Mouse (Mus musculus) midbrain, embryonic 13.5 days (tissue): Measurements from ENCODE around the gene Agap1. TPM values are rescaled to one million over a fixed set of nuclear protein-coding genes. Genes with fewer than 3 reads are reported as not detected.
A peak's percentile ranks its signal among the peaks of the same experiment; 100 is the strongest.

Experiments
- ATAC-seq: fragments of 200-750 bp; cut with Nextera tagmentation; 2 replicates; pipeline ENCODE4 v1.8.0; 2017; ENCODE audit warnings: mild to moderate bottlenecking, moderate TSS enrichment, moderate library complexity
- H3K27ac ChIP-seq: fragments of 300-500 bp; sonication (generic); 2 replicates; pipeline ENCODE4 v1.5.1; 2015; ENCODE audit warnings: inconsistent platforms, mild to moderate bottlenecking, moderate library complexity
- H3K27me3 ChIP-seq: fragments of 300-500 bp; sonication (generic); 2 replicates; pipeline ENCODE4 v1.6.1; 2015; ENCODE audit warnings: mild to moderate bottlenecking, inconsistent platforms
- H3K36me3 ChIP-seq: fragments of 300-500 bp; sonication (generic); 2 replicates; pipeline ENCODE4 v1.6.1; 2015; ENCODE audit warnings: mild to moderate bottlenecking, inconsistent platforms
- H3K4me1 ChIP-seq: fragments of 300-500 bp; sonication (generic); replicated peaks from 2 replicates; pipeline ENCODE4 v1.6.1; 2015; ENCODE audit warnings: inconsistent platforms
- H3K4me2 ChIP-seq: fragments of 300-500 bp; sonication (generic); replicated peaks from 2 replicates; pipeline ENCODE4 v1.6.1; 2015; ENCODE audit warnings: moderate library complexity, mild to moderate bottlenecking, inconsistent platforms
- H3K4me3 ChIP-seq: fragments of 300-500 bp; sonication (generic); replicated peaks from 2 replicates; pipeline ENCODE4 v1.5.1; 2015; ENCODE audit warnings: mild to moderate bottlenecking, inconsistent platforms
- H3K9ac ChIP-seq: fragments of 300-500 bp; sonication (generic); replicated peaks from 2 replicates; pipeline ENCODE4 v1.6.1; 2015; ENCODE audit warnings: mild to moderate bottlenecking, inconsistent platforms
- H3K9me3 ChIP-seq: fragments of 300-500 bp; sonication (generic); 2 replicates; pipeline ENCODE4 v1.6.1; 2016; ENCODE audit warnings: mild to moderate bottlenecking, inconsistent platforms
- WGBS: fragments of 180-500 bp; shearing (Covaris S2); methylation state at CpG from one replicate; pipeline ENCODE4 v1.1.7; 2015; 5-methylcytosine and 5-hydroxymethylcytosine counted together
- polyA plus RNA-seq: library from polyadenylated mRNA; unstranded; fragments of >200 nt; fragmentation: Nextera tagmentation; extraction: Ambion mirVana; gene quantifications from 2 replicates; pipeline ENCODE4 v1.2.1, GENCODE M21; 2015

Agap1 gene
- polyA plus RNA-seq, 1 experiment from 2014 or later: 50.2 TPM

GRCm38 (mm10) chr1:89941701-89942381 is 487.2 kb downstream of the Agap1 start:
- Histone ChIP-seq H3K27me3 (peaks cover 82% of the 10 kb centered on the region), H3K27ac (peak overlapping the region; percentile 60), H3K4me3 (peak overlapping the region; percentile 37), H3K9ac (peak overlapping the region; percentile 62), H3K36me3 (no peaks in the 10 kb centered on the region), H3K9me3 (no peaks in the 10 kb centered on the region; the same call in 1 of the 2 replicates), H3K4me1 (peaks cover 20% of the 10 kb centered on the region), H3K4me2 (peak overlapping the region; percentile 65)
- WGBS: under 1% methylated on average over 40 of the region's 40 CpGs
- ATAC-seq: peak; percentile 79

- WGBS: 1% methylated on average over 15 of the region's 15 CpGs
- Histone ChIP-seq H3K27ac (no peak overlapping the region), H3K9me3 (no peaks in the 10 kb centered on the region; the same call in 1 of the 2 replicates), H3K4me3 (peak overlapping the region; percentile 37), H3K4me2 (peak overlapping the region; percentile 65), H3K27me3 (peaks cover 82% of the 10 kb centered on the region), H3K4me1 (peaks cover 20% of the 10 kb centered on the region), H3K36me3 (no peaks in the 10 kb centered on the region), H3K9ac (peak overlapping the region; percentile 62)
- ATAC-seq: no peak
Observed at GRCm38 (mm10) chr1:89942395-89942976, 487.9 kb downstream of the Agap1 start.

- peak; percentile 41; the same call in 1 of the 2 replicates for ATAC-seq
- H3K4me3 ChIP-seq: no peak overlapping the region
- no peak overlapping the region for H3K9ac ChIP-seq
- no peaks in the 10 kb centered on the region; the same call in 1 of the 2 replicates for H3K9me3 ChIP-seq
- H3K27ac ChIP-seq: no peak overlapping the region
- WGBS: 2% methylated on average over 16 of the region's 16 CpGs
- peaks cover 82% of the 10 kb centered on the region for H3K27me3 ChIP-seq
- H3K36me3 ChIP-seq: no peaks in the 10 kb centered on the region
- peaks cover 20% of the 10 kb centered on the region for H3K4me1 ChIP-seq
- peak overlapping the region; percentile 65; the same call in 1 of the 2 replicates for H3K4me2 ChIP-seq
Observed at GRCm38 (mm10) chr1:89943202-89943601, 488.6 kb downstream of the Agap1 start.
